Comparison of ENCODE assay signal across 22 mouse cellular contexts in the genomic region with DNA sequence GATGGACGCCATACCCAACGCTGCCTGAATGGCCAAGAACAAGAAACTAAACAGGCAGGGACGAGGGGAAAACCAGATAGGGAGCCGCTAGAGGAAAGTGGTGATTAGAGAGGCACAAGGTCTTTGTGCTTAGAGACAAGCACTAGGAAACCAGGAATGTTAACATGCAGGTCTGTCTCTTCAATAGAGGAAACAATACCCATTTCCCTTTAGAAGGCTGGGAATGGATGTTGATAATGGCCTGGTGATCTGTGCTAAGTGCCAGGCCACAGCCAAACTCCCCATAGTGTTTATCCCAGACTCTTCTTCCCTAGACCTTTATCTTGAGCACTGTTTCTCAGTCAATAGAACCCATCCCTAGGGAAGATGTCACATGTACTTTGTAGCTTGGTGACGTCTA.
DNase-seq lines count a peak whose midpoint lies in the region; ATAC-seq and TF ChIP-seq lines count a peak whose summit lies in the region.
"Had no signal": no experiment of that assay in that cellular context is flagged by ENCODE, and none has a peak within 500 bp of the region (broad histone marks: within the 10 kb centered on the region; RNA-seq: fewer than 3 reads in every experiment).

No protein-coding gene starts in this region.

- no peak for TF ChIP-seq EP300 in heart, postnatal 0 days (IDR thresholded peaks at IDR 0.05; ENCODE audit: low read depth)
- no peak for TF ChIP-seq EP300 in stomach, postnatal 0 days (optimal IDR thresholded peaks at IDR 0.05)

- ATAC-seq in heart, embryonic 13.5 days (ENCODE audit: extremely low read depth, insufficient number of reproducible peaks, low FRiP score, low TSS enrichment) = no peak
- no peak for ATAC-seq in heart, postnatal 0 days (ENCODE audit: insufficient read depth, low read depth)
- no peak for ATAC-seq in stomach, postnatal 0 days (ENCODE audit: low FRiP score, low TSS enrichment)
- ATAC-seq: CD4-positive, CD25-positive, alpha-beta regulatory T cell, adult 4 months; forebrain, embryonic 13.5 days; forebrain, embryonic 16.5 days; hindbrain, postnatal 0 days; inflammation-experienced regulatory T-cells, adult 6 months; intestine, embryonic 16.5 days had no signal

- peak overlapping the region; percentile 56; the same call in 1 of the 2 replicates for H3K27ac ChIP-seq in heart, embryonic 13.5 days (replicated peaks)
- H3K27ac ChIP-seq in heart, postnatal 0 days (ENCODE audit: low read depth) = peak overlapping the region; percentile 15; the same call in 1 of the 2 replicates
- H3K27ac ChIP-seq in stomach, postnatal 0 days (replicated peaks) = 0 out of 2 replicates have a peak overlapping the region, but pooled peaks have one; percentile 20
- H3K27ac ChIP-seq: forebrain, embryonic 10.5 days; forebrain, embryonic 13.5 days; hindbrain, embryonic 14.5 days; hindbrain, postnatal 0 days had no signal

- no peaks in the 10 kb centered on the region for H3K9me3 ChIP-seq in heart, embryonic 13.5 days
- no peaks in the 10 kb centered on the region for H3K9me3 ChIP-seq in heart, postnatal 0 days (replicated peaks; ENCODE audit: control insufficient read depth, low read length)
- H3K9me3 ChIP-seq in stomach, postnatal 0 days (ENCODE audit: control insufficient read depth, low read length) = no peaks in the 10 kb centered on the region
- H3K9me3 ChIP-seq: forebrain, embryonic 10.5 days; forebrain, embryonic 13.5 days had no signal

- TF ChIP-seq CTCF in heart, postnatal 0 days (IDR thresholded peaks at IDR 0.05; ENCODE audit: low read depth) = no peak
- TF ChIP-seq CTCF in stomach, postnatal 0 days (IDR thresholded peaks at IDR 0.05; ENCODE audit: low read depth) = no peak

- DNase-seq in heart, adult 9 months (ENCODE audit: low spot score in 2 of 2) = no peak
- peak; percentile 31 for DNase-seq in heart, postnatal 0 days (ENCODE audit: low spot score)
- no peak for DNase-seq in heart, postnatal 14 days
- DNase-seq in stomach, postnatal 0 days (ENCODE audit: low spot score) = no peak
- DNase-seq in left cerebral cortex, adult 8-10 months (ENCODE audit: low spot score in 2 of 2) = no peak
- DNase-seq: adrenal gland, postnatal 10 days; adrenal gland, postnatal 36 days; cerebellum, adult 18-20 months; cerebellum, adult 9-10 months; cerebellum, postnatal 14 days; gastrocnemius, postnatal 10 days; gastrocnemius, postnatal 36 days; kidney, adult 18-20 months had no signal

- no peaks in the 10 kb centered on the region for H3K36me3 ChIP-seq in heart, embryonic 13.5 days
- no peaks in the 10 kb centered on the region for H3K36me3 ChIP-seq in heart, postnatal 0 days (replicated peaks; ENCODE audit: control insufficient read depth, insufficient read depth, low read length)
- no peaks in the 10 kb centered on the region for H3K36me3 ChIP-seq in stomach, postnatal 0 days (ENCODE audit: control insufficient read depth, insufficient read depth, low read length)
- H3K36me3 ChIP-seq: forebrain, embryonic 10.5 days had no signal

- WGBS in heart, embryonic 13.5 days = 33% methylated on average over 5 of the region's 5 CpGs
- 34% methylated on average over 5 of the region's 5 CpGs for WGBS in heart, postnatal 0 days
- 76% methylated on average over 5 of the region's 5 CpGs for WGBS in stomach, postnatal 0 days

- intact Hi-C loops in heart, postnatal 14 days (cut with DNase I) = no loop called here

- H3K9ac ChIP-seq in heart, embryonic 13.5 days = no peak overlapping the region
- no peak overlapping the region for H3K9ac ChIP-seq in heart, postnatal 0 days (replicated peaks; ENCODE audit: low read depth, low read length)
- no peak overlapping the region for H3K9ac ChIP-seq in stomach, postnatal 0 days (ENCODE audit: low read length)
- H3K9ac ChIP-seq: forebrain, embryonic 13.5 days; hindbrain, embryonic 14.5 days had no signal

- H3K4me1 ChIP-seq in heart, embryonic 13.5 days = peaks cover 11% of the 10 kb centered on the region; the same call in 1 of the 2 replicates
- H3K4me1 ChIP-seq in heart, postnatal 0 days (ENCODE audit: control insufficient read depth, insufficient read depth) = peaks cover 11% of the 10 kb centered on the region
- no peaks in the 10 kb centered on the region for H3K4me1 ChIP-seq in stomach, postnatal 0 days (replicated peaks; ENCODE audit: control insufficient read depth, insufficient read depth)
- H3K4me1 ChIP-seq: forebrain, embryonic 10.5 days had no signal

- H3K4me3 ChIP-seq in heart, embryonic 13.5 days = no peak overlapping the region
- H3K4me3 ChIP-seq in heart, postnatal 0 days (ENCODE audit: low read depth, low read length) = no peak overlapping the region
- no peak overlapping the region for H3K4me3 ChIP-seq in stomach, postnatal 0 days (ENCODE audit: low read depth, low read length)
- H3K4me3 ChIP-seq: forebrain, embryonic 10.5 days; forebrain, embryonic 13.5 days had no signal

- no peak overlapping the region for H3K4me2 ChIP-seq in heart, embryonic 13.5 days
- H3K4me2 ChIP-seq in heart, postnatal 0 days (ENCODE audit: low read depth, low read length) = no peak overlapping the region
- no peak overlapping the region for H3K4me2 ChIP-seq in stomach, postnatal 0 days (replicated peaks; ENCODE audit: low read depth)
- H3K4me2 ChIP-seq: forebrain, embryonic 13.5 days; hindbrain, embryonic 14.5 days had no signal

- no peaks in the 10 kb centered on the region for H3K27me3 ChIP-seq in heart, embryonic 13.5 days (replicated peaks)
- H3K27me3 ChIP-seq in heart, postnatal 0 days (ENCODE audit: control insufficient read depth, insufficient read depth, low read length) = no peaks in the 10 kb centered on the region
- H3K27me3 ChIP-seq in stomach, postnatal 0 days (ENCODE audit: control insufficient read depth, insufficient read depth, low read length) = no peaks in the 10 kb centered on the region
- H3K27me3 ChIP-seq: forebrain, embryonic 13.5 days had no signal
